Mouse (Mus musculus) heart, postnatal 0 days (tissue): ENCODE data around the gene Bbs1. TPM values are rescaled to one million over a fixed set of nuclear protein-coding genes. Genes with fewer than 3 reads are reported as not detected.

Source experiments
- ATAC-seq: fragments of 200-750 bp; cut with Nextera tagmentation; 2 replicates; pipeline ENCODE4 v1.8.0; 2017; ENCODE audit warnings: low read depth, moderate number of reproducible peaks, moderate library complexity; ENCODE audit not compliant: insufficient read depth
- DNase-seq: peaks from one replicate; pipeline ENCODE4 v3.0.0-alpha.2; 2016; ENCODE audit warnings: low spot score
- H3K27ac ChIP-seq: fragments of 300-500 bp; sonication (generic); 2 replicates; pipeline ENCODE4 v1.5.1; 2014; ENCODE audit warnings: low read depth, mild to moderate bottlenecking
- H3K27me3 ChIP-seq: fragments of 300-500 bp; sonication (generic); 2 replicates; pipeline ENCODE4 v1.6.1; 2014; ENCODE audit warnings: low read length, mixed read lengths; ENCODE audit not compliant: control insufficient read depth, insufficient read depth
- H3K36me3 ChIP-seq: fragments of 300-500 bp; sonication (generic); replicated peaks from 2 replicates; pipeline ENCODE4 v1.6.1; 2014; ENCODE audit warnings: low read length, mixed read lengths; ENCODE audit not compliant: control insufficient read depth, insufficient read depth
- H3K4me1 ChIP-seq: fragments of 300-500 bp; sonication (generic); 2 replicates; pipeline ENCODE4 v1.6.1; 2014; ENCODE audit warnings: antibody characterized with exemption; ENCODE audit not compliant: control insufficient read depth, insufficient read depth
- H3K4me2 ChIP-seq: fragments of 300-500 bp; sonication (generic); 2 replicates; pipeline ENCODE4 v1.6.1; 2014; ENCODE audit warnings: low read depth, mild to moderate bottlenecking, low read length, moderate library complexity
- H3K4me3 ChIP-seq: fragments of 300-500 bp; sonication (generic); 2 replicates; pipeline ENCODE4 v1.5.1; 2014; ENCODE audit warnings: low read depth, low read length
- H3K9ac ChIP-seq: fragments of 300-500 bp; sonication (generic); replicated peaks from 2 replicates; pipeline ENCODE4 v1.6.1; 2014; ENCODE audit warnings: low read depth, low read length, mixed read lengths
- H3K9me3 ChIP-seq: fragments of 300-500 bp; sonication (generic); replicated peaks from 2 replicates; pipeline ENCODE4 v1.6.1; 2016; ENCODE audit warnings: low read length; ENCODE audit not compliant: control insufficient read depth
- CTCF ChIP-seq: IDR thresholded peaks from 2 replicates; pipeline ENCODE4 v1.5.1; 2016; ENCODE audit warnings: antibody characterized with exemption, control low read depth, low read depth
- EP300 ChIP-seq: IDR thresholded peaks from 2 replicates; pipeline ENCODE4 v1.6.1; 2016; ENCODE audit warnings: antibody characterized with exemption, low read depth
- WGBS: fragments of 180-500 bp; shearing (Covaris S2); extraction: QIAGEN DNeasy Blood & Tissue Kit; methylation state at CpG from one replicate; pipeline ENCODE4 v1.1.7; 2014; 5-methylcytosine and 5-hydroxymethylcytosine counted together
- polyA plus RNA-seq: library from polyadenylated mRNA; unstranded; fragments of >200 nt; fragmentation: Nextera tagmentation; extraction: Ambion mirVana; gene quantifications from 2 replicates; pipeline ENCODE4 v1.2.1, GENCODE M21; 2015
- total RNA-seq: library from RNA; depleted of rRNA; stranded (reverse); fragments of >200 nt; gene quantifications from 2 replicates; pipeline ENCODE4 v1.2.3, GENCODE M21; 2014; ENCODE audit warnings: low replicate concordance

Bbs1 gene
- total and polyA plus RNA-seq, 2 experiments from 2014 or later, result 1.4 to 5.4 TPM

DNA sequence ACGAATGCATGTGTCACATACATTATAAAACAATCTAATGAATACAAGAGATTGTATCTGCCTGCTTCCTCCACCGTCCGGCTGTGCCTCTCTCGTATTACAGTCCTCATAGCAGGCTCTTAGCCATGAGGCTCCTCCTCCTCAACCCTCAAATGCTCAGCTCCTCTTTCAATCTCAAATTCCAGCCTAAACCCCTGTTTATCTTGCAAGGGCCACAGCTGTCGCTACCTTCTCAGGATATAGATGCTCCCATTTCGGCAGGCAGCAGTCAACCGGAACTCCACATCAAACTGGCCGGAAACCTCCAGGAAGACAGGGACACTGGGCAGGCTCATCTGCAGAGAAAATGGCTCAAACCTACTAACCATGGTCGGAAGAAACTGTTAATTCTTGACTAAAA is 7.5 kb downstream of the Bbs1 start:
- TF ChIP-seq EP300, result no peak
- no peak for TF ChIP-seq CTCF
- 73% methylated on average over 9 of the region's 9 CpGs for WGBS
- DNase-seq (no peak), ATAC-seq (no peak)
- Histone ChIP-seq H3K27me3 (no peaks in the 10 kb centered on the region), H3K36me3 (no peaks in the 10 kb centered on the region), H3K27ac (no peak overlapping the region), H3K4me3 (no peak overlapping the region), H3K9ac (no peak overlapping the region), H3K4me2 (no peak overlapping the region), H3K9me3 (no peaks in the 10 kb centered on the region), H3K4me1 (no peaks in the 10 kb centered on the region)

DNA sequence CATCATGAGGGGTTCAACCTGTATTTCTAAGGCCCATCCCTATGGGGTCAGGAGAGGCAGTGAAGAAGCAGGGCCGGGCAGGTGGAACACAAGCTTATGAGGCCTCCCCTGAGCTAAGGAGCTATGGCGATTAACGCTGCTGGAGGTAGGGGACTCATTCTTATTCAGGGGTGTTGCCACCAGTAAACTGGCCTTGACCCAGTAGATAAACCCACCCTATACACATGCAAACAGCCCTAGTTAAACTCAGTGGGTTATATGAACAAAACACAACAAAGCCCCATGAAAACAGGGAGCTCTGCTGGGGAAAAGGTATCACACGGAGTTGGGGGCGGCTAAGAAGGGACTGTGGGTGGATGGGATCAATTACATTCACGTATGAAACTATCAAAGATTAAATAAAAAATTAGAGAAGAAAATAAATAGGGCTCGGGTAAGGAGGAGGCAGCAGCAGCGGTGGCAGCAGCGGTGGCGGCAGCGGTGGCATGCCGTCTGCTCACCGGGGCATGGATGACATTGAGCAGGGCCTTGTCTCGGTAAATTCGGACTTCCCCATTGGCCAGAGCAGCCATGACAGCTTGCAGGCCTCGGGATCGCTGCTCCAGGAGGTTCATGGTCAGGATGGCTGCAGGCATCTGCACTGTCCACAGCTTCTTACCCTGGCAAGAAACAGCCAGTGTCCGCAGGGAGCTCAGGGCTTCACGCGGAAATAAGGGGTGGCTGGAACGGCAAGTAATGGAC is 9.5 kb downstream of the Bbs1 start:
- no peaks in the 10 kb centered on the region for H3K27me3 ChIP-seq
- H3K4me3 ChIP-seq, result no peak overlapping the region
- no peaks in the 10 kb centered on the region; the same call in 1 of the 2 replicates for H3K36me3 ChIP-seq
- ATAC-seq (no peak), DNase-seq (no peak)
- TF ChIP-seq CTCF (no peak), EP300 (no peak)
- no peak overlapping the region for H3K4me2 ChIP-seq
- H3K27ac ChIP-seq, result no peak overlapping the region
- H3K9ac ChIP-seq, result no peak overlapping the region
- H3K9me3 ChIP-seq, result no peaks in the 10 kb centered on the region
- WGBS, result 52% methylated on average over 21 of the region's 21 CpGs
- H3K4me1 ChIP-seq, result no peaks in the 10 kb centered on the region

DNA sequence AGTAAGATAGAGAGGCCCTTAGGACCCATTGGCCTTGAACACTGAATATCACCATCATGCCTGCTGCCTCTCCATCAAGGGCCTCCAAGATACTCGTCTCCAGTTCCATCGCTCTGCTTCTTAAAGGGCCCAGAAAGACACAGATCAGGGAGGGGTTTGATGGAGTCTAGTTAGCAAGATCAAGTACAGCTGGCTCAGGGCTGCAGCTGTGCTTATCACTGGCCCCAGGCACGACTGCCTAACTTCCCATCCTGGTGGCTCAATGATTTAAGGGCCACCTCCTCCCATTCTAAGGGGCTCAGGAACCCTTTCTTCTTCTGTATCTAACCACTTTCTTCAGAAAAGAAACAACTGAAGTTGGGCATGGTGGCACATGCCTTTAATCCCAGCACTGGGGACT is 14.6 kb downstream of the Bbs1 start:
- Histone ChIP-seq H3K9ac (no peak overlapping the region), H3K36me3 (no peaks in the 10 kb centered on the region; the same call in 1 of the 2 replicates), H3K27me3 (no peaks in the 10 kb centered on the region), H3K9me3 (no peaks in the 10 kb centered on the region), H3K4me3 (no peak overlapping the region), H3K4me2 (no peak overlapping the region), H3K4me1 (no peaks in the 10 kb centered on the region), H3K27ac (no peak overlapping the region)
- ATAC-seq, result no peak
- DNase-seq, result no peak
- WGBS, result 70% methylated on average over 3 of the region's 3 CpGs
- TF ChIP-seq EP300 (no peak), CTCF (no peak)

DNA sequence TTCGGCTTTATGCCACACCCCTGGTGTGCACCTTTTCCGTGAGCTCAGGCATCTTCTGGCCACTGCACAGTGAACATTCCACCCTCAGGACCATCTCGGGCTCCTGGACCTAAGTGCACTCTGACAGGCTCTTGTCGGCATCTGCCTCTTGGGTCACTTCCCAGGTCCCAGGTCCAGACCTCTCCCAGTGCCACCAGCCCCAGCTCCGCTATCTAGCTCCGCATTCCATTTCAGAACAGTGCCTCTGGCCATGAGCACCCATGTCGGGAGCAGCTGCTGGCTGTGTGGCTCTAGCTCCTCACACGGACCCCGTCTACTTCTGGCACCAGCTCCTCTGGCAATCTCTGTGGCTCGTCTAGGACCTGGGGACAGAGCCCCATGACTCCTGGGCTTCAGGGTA is 16.6 kb downstream of the Bbs1 start:
- 42% methylated on average over 10 of the region's 10 CpGs for WGBS
- DNase-seq, result no peak
- TF ChIP-seq EP300 (no peak), CTCF (no peak)

DNA sequence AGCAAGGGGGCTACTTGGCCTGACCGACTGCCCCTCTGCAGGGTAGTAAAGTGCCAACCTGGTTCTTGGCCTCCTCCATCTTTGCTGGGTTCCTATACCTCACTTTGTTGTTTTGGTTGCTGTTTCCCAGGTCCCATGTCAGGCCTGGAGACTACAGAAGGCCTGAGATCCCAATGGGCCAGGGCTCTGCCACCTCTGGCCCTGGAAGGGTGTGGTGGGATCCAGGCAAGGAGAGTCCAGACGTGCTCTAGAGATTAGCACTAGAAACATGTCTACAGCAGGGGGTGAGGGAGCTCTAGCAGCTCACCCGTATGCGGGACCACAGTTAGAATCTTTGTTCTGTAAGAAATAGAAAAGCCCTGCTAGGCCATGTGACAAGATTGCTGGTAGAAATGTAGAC is 22.5 kb downstream of the Bbs1 start:
- H3K27me3 ChIP-seq, result no peaks in the 10 kb centered on the region
- H3K4me1 ChIP-seq, result no peaks in the 10 kb centered on the region
- DNase-seq (no peak), ATAC-seq (no peak)
- no peak overlapping the region for H3K9ac ChIP-seq
- no peak overlapping the region for H3K4me2 ChIP-seq
- H3K4me3 ChIP-seq, result no peak overlapping the region
- TF ChIP-seq CTCF, result no peak
- 0 out of 2 replicates have a peak, but pooled peaks cover 7% of the 10 kb centered on the region for H3K36me3 ChIP-seq
- no peaks in the 10 kb centered on the region for H3K9me3 ChIP-seq
- no peak overlapping the region for H3K27ac ChIP-seq
- 77% methylated on average over 4 of the region's 4 CpGs for WGBS

More for the DNA sequence above, 16.6 kb downstream of the Bbs1 start:
- Histone ChIP-seq H3K9ac (no peak overlapping the region), H3K9me3 (no peaks in the 10 kb centered on the region), H3K27me3 (no peaks in the 10 kb centered on the region), H3K4me2 (no peak overlapping the region), H3K27ac (no peak overlapping the region), H3K4me3 (no peak overlapping the region), H3K36me3 (no peaks in the 10 kb centered on the region; the same call in 1 of the 2 replicates), H3K4me1 (no peaks in the 10 kb centered on the region)
- ATAC-seq, result 0 out of 2 replicates have a peak, but pooled peaks have one; percentile 47

DNA sequence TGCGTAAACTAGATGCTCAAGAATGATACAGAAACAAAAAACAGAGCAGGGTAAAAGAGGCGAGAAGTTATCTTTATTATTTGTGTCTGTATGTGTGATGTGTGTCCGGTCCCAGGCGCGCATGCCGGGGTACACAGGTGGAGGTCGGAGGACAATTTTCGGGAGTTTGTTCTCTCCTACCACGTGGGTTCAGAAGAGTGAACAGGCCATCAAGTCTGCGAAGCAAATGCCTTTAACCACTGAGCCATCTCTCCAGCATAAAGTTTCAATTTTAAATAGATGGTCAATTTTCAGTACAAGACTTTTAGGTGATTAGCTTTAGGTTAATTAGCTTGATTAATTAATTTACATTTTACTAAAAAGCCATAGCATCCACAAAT is 27.1 kb downstream of the Bbs1 start:
- ATAC-seq (no peak), DNase-seq (no peak)
- Histone ChIP-seq H3K9ac (0 out of 2 replicates have a peak overlapping the region, but pooled peaks have one; percentile 85), H3K4me1 (peaks cover 8% of the 10 kb centered on the region; the same call in 1 of the 2 replicates), H3K9me3 (no peaks in the 10 kb centered on the region), H3K27ac (no peak overlapping the region), H3K4me3 (peak overlapping the region; percentile 89), H3K27me3 (0 out of 2 replicates have a peak, but pooled peaks cover 4% of the 10 kb centered on the region), H3K36me3 (0 out of 2 replicates have a peak, but pooled peaks cover 7% of the 10 kb centered on the region), H3K4me2 (peak overlapping the region; percentile 90)
- 58% methylated on average over 10 of the region's 10 CpGs for WGBS
- no peak for TF ChIP-seq EP300
- no peak for TF ChIP-seq CTCF
